22 mouse cellular contexts compared by ENCODE assay signal in genomic region chr3:96411821-96412220, GRCm38 (mm10). TPM values are rescaled to one million over a fixed set of nuclear protein-coding genes. Genes with fewer than 3 reads are reported as not detected.
"Had no signal": no experiment of that assay in that cellular context is flagged by ENCODE, and none has a peak within 500 bp of the region (broad histone marks: within the 10 kb centered on the region; RNA-seq: fewer than 3 reads in every experiment).

No protein-coding gene starts in this region.

- ATAC-seq: intestine, embryonic 15.5 days; lung, postnatal 0 days; midbrain, embryonic 15.5 days had no signal

- H3K36me3 ChIP-seq: intestine, embryonic 15.5 days; kidney, embryonic 15.5 days; liver, embryonic 13.5 days; midbrain, embryonic 15.5 days; neural tube, embryonic 13.5 days; stomach, embryonic 15.5 days had no signal

- DNase-seq: kidney, adult 2 months; kidney, postnatal 25 days; liver, embryonic 13.5 days; lung, adult 2 months; lung, postnatal 4 days; right cerebral cortex, postnatal 14 days; thymus, postnatal 4 days had no signal

- H3K9me3 ChIP-seq: intestine, embryonic 15.5 days; kidney, embryonic 15.5 days; limb, embryonic 10.5 days; liver, embryonic 13.5 days; midbrain, embryonic 10.5 days; midbrain, embryonic 15.5 days; neural tube, embryonic 13.5 days; stomach, embryonic 15.5 days had no signal

- H3K27ac ChIP-seq: intestine, embryonic 15.5 days; kidney, embryonic 15.5 days; left cerebral cortex, adult 2 months; limb, embryonic 10.5 days; liver, embryonic 13.5 days; midbrain, embryonic 10.5 days; midbrain, embryonic 15.5 days; neural tube, embryonic 13.5 days; stomach, embryonic 15.5 days had no signal

- H3K4me3 ChIP-seq: intestine, embryonic 15.5 days; kidney, embryonic 15.5 days; left cerebral cortex, adult 2 months; limb, embryonic 10.5 days; liver, embryonic 13.5 days; midbrain, embryonic 10.5 days; midbrain, embryonic 15.5 days; neural tube, embryonic 13.5 days; stomach, embryonic 15.5 days had no signal

- H3K4me2 ChIP-seq: intestine, embryonic 15.5 days; kidney, embryonic 15.5 days; liver, embryonic 13.5 days; midbrain, embryonic 15.5 days; neural tube, embryonic 13.5 days; stomach, embryonic 15.5 days had no signal

- H3K9ac ChIP-seq: intestine, embryonic 15.5 days; kidney, embryonic 15.5 days; liver, embryonic 13.5 days; midbrain, embryonic 15.5 days; neural tube, embryonic 13.5 days; stomach, embryonic 15.5 days had no signal

RNA-seq across cellular contexts. Expression of gene BC107364, which starts 40.3 kb away (rescaled TPM):
- total RNA-seq: layer of hippocampus, adult 18-20 months; layer of hippocampus, postnatal 10 days; left cerebral cortex, adult 2 months; left cerebral cortex, postnatal 14 days; megakaryocyte, adult 5-6 weeks had no signal
- polyA plus RNA-seq: kidney, embryonic 15.5 days; limb, embryonic 14.5 days; liver, embryonic 13.5 days; lung, adult 2 months; midbrain, embryonic 15.5 days; neural tube, embryonic 13.5 days; spleen, adult 2 months had no signal
